Mouse (Mus musculus): ENCODE measurements around the gene Trim47.

GRCm38 (mm10) chr11:116063562-116063961, 63.4 kb downstream of the Trim47 start:
- TF ChIP-seq CTCF (IDR thresholded peaks at IDR 0.05; ENCODE audit: insufficient read depth, low read depth, low read length) (no peak), POLR2A (IDR thresholded peaks at IDR 0.05; ENCODE audit: insufficient read depth, low read depth, low read length) (no peak)

All from olfactory bulb, adult 2 months (tissue).